Mouse (Mus musculus): ENCODE measurements at regions not wholly inside any gene's neighbourhood (a gene's known extent, or its start where the extent isn't known, plus 50 kb on each side); places are given as distances from the start of the nearest gene placed in this dataset.
A peak's percentile ranks its signal among the peaks of the same experiment; 100 is the strongest.

DNA sequence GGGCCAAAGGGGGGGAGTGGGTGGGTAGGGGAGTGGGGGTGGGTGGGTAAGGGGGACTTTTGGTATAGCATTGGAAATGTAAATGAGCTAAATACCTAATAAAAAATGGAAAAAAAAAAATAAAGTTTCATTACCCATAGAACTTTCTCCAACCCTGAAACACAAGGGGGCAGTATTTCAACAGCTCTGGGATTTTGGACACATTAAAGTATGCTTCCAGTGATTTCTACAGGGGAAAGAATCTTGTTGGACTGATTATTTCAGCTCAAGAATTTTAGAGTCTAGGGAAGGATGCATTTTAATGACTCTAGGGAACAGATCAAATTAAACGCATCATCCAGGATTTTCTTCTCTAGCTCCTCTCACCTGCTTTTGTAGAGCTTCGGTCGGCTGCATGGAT is 345.9 kb downstream of the Nrcam start:
- peak in 1 of 2 experiments; percentile 23 for DNase-seq (ENCODE audit: low spot score in 2 of 2)

DNA sequence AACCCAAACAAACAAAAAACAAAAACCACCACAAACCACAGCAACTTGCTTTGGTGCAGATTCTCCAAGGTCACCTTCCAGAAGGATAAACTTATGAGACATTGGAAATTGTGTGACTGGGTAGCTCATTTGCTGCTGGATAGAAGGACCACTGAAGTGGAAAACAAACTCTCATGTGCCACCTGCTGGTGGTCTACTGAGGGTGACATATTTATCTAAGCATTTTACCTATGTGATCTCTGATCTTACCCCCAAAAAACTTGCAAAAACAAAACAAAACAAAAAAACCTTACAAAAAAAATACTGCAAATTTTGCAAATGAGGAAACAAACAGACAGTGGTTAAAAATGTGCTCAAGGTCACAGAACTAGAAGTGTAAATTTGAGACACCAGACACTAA is 346.3 kb downstream of the Nrcam start:
- DNase-seq (ENCODE audit: low spot score in 2 of 2), result peak in 1 of 2 experiments; percentile 20
